Mouse (Mus musculus): ENCODE measurements around the gene Clip2. TPM values are rescaled to one million over a fixed set of nuclear protein-coding genes. Genes with fewer than 3 reads are reported as not detected.
"Not testable (repeated sequence)": the region's sequence is repeated elsewhere in the genome, so short reads cannot be mapped to it uniquely, and the experiment has no call there.

Clip2 gene
- polyA plus RNA-seq, 1 experiment from 2014 or later: 3.8 TPM

- Histone ChIP-seq H3K27me3 (replicated peaks; ENCODE audit: control insufficient read depth, insufficient read depth, low read length) (no peaks in the 10 kb centered on the region), H3K4me2 (ENCODE audit: low read depth, low read length) (no peak overlapping the region), H3K36me3 (ENCODE audit: control insufficient read depth, insufficient read depth, low read length) (no peaks in the 10 kb centered on the region), H3K4me3 (ENCODE audit: low read length) (no peak overlapping the region), H3K4me1 (ENCODE audit: control insufficient read depth, insufficient read depth, low read length) (no peaks in the 10 kb centered on the region), H3K9me3 (ENCODE audit: control insufficient read depth, low read length) (no peaks in the 10 kb centered on the region), H3K9ac (ENCODE audit: low read depth, low read length) (no peak overlapping the region), H3K27ac (ENCODE audit: low read length) (no peak overlapping the region)
- WGBS: 71% methylated on average over 11 of the region's 11 CpGs
- ATAC-seq: no peak
Measured at GRCm38 (mm10) chr5:134482331-134482730, 69.9 kb downstream of the Clip2 start.

GRCm38 (mm10) chr5:134478886-134479285 lies 73.3 kb downstream of the Clip2 start:
- ATAC-seq; H3K4me2 ChIP-seq (ENCODE audit: low read depth, low read length); H3K27me3 ChIP-seq (replicated peaks; ENCODE audit: control insufficient read depth, insufficient read depth, low read length); H3K9ac ChIP-seq (ENCODE audit: low read depth, low read length); H3K27ac ChIP-seq (ENCODE audit: low read length); H3K9me3 ChIP-seq (ENCODE audit: control insufficient read depth, low read length); H3K4me3 ChIP-seq (ENCODE audit: low read length); H3K36me3 ChIP-seq (ENCODE audit: control insufficient read depth, insufficient read depth, low read length); H3K4me1 ChIP-seq (ENCODE audit: control insufficient read depth, insufficient read depth, low read length): not testable (repeated sequence)

GRCm38 (mm10) chr5:134475686-134476085 lies 76.5 kb downstream of the Clip2 start:
- not testable (repeated sequence) for H3K9ac ChIP-seq (ENCODE audit: low read depth, low read length); H3K27me3 ChIP-seq (replicated peaks; ENCODE audit: control insufficient read depth, insufficient read depth, low read length); ATAC-seq; H3K4me1 ChIP-seq (ENCODE audit: control insufficient read depth, insufficient read depth, low read length); H3K4me3 ChIP-seq (ENCODE audit: low read length); H3K9me3 ChIP-seq (ENCODE audit: control insufficient read depth, low read length); H3K36me3 ChIP-seq (ENCODE audit: control insufficient read depth, insufficient read depth, low read length); H3K27ac ChIP-seq (ENCODE audit: low read length); H3K4me2 ChIP-seq (ENCODE audit: low read depth, low read length)
- WGBS: 90% methylated on average over 7 of the region's 7 CpGs

- Histone ChIP-seq H3K4me1 (ENCODE audit: control insufficient read depth, insufficient read depth, low read length) (no peaks in the 10 kb centered on the region), H3K27ac (ENCODE audit: low read length) (no peak overlapping the region), H3K9ac (ENCODE audit: low read depth, low read length) (no peak overlapping the region), H3K9me3 (ENCODE audit: control insufficient read depth, low read length) (no peaks in the 10 kb centered on the region), H3K36me3 (ENCODE audit: control insufficient read depth, insufficient read depth, low read length) (no peaks in the 10 kb centered on the region), H3K27me3 (replicated peaks; ENCODE audit: control insufficient read depth, insufficient read depth, low read length) (no peaks in the 10 kb centered on the region), H3K4me2 (ENCODE audit: low read depth, low read length) (no peak overlapping the region), H3K4me3 (ENCODE audit: low read length) (no peak overlapping the region)
- WGBS: 96% methylated on average over 6 of the region's 6 CpGs
- ATAC-seq: no peak
Measured at GRCm38 (mm10) chr5:134475006-134475605, 77.1 kb downstream of the Clip2 start.

- no peak overlapping the region for H3K4me2 ChIP-seq (ENCODE audit: low read depth, low read length)
Measured at GRCm38 (mm10) chr5:134473902-134474301, 78.3 kb downstream of the Clip2 start.

GRCm38 (mm10) chr5:134470538-134471169 lies 81.6 kb downstream of the Clip2 start:
- Histone ChIP-seq H3K9me3 (ENCODE audit: control insufficient read depth, low read length) (no peaks in the 10 kb centered on the region), H3K9ac (ENCODE audit: low read depth, low read length) (no peak overlapping the region), H3K4me3 (ENCODE audit: low read length) (no peak overlapping the region), H3K36me3 (ENCODE audit: control insufficient read depth, insufficient read depth, low read length) (no peaks in the 10 kb centered on the region), H3K4me2 (ENCODE audit: low read depth, low read length) (no peak overlapping the region), H3K27ac (ENCODE audit: low read length) (no peak overlapping the region), H3K4me1 (ENCODE audit: control insufficient read depth, insufficient read depth, low read length) (peaks cover 11% of the 10 kb centered on the region), H3K27me3 (replicated peaks; ENCODE audit: control insufficient read depth, insufficient read depth, low read length) (no peaks in the 10 kb centered on the region)
- 81% methylated on average over 8 of the region's 8 CpGs for WGBS
- ATAC-seq: no peak

More at GRCm38 (mm10) chr5:134473902-134474301, 78.3 kb downstream of the Clip2 start:
- no peaks in the 10 kb centered on the region for H3K27me3 ChIP-seq (replicated peaks; ENCODE audit: control insufficient read depth, insufficient read depth, low read length)
- no peak overlapping the region for H3K27ac ChIP-seq (ENCODE audit: low read length)
- no peaks in the 10 kb centered on the region for H3K36me3 ChIP-seq (ENCODE audit: control insufficient read depth, insufficient read depth, low read length)
- ATAC-seq: no peak
- H3K4me3 ChIP-seq (ENCODE audit: low read length): no peak overlapping the region
- no peak overlapping the region for H3K9ac ChIP-seq (ENCODE audit: low read depth, low read length)
- no peaks in the 10 kb centered on the region for H3K4me1 ChIP-seq (ENCODE audit: control insufficient read depth, insufficient read depth, low read length)
- no peaks in the 10 kb centered on the region for H3K9me3 ChIP-seq (ENCODE audit: control insufficient read depth, low read length)
- 92% methylated on average over 2 of the region's 2 CpGs for WGBS

- Histone ChIP-seq H3K4me2 (ENCODE audit: low read depth, low read length) (no peak overlapping the region), H3K9ac (ENCODE audit: low read depth, low read length) (no peak overlapping the region), H3K4me1 (ENCODE audit: control insufficient read depth, insufficient read depth, low read length) (peaks cover 11% of the 10 kb centered on the region), H3K9me3 (ENCODE audit: control insufficient read depth, low read length) (no peaks in the 10 kb centered on the region), H3K36me3 (ENCODE audit: control insufficient read depth, insufficient read depth, low read length) (no peaks in the 10 kb centered on the region), H3K4me3 (ENCODE audit: low read length) (no peak overlapping the region), H3K27ac (ENCODE audit: low read length) (no peak overlapping the region), H3K27me3 (replicated peaks; ENCODE audit: control insufficient read depth, insufficient read depth, low read length) (no peaks in the 10 kb centered on the region)
- no peak for ATAC-seq
- 84% methylated on average over 7 of the region's 7 CpGs for WGBS
Measured at GRCm38 (mm10) chr5:134469559-134470150, 82.6 kb downstream of the Clip2 start.

GRCm38 (mm10) chr5:134468158-134468765 lies 84.0 kb downstream of the Clip2 start:
- no peak overlapping the region for H3K27ac ChIP-seq (ENCODE audit: low read length)
- H3K36me3 ChIP-seq (ENCODE audit: control insufficient read depth, insufficient read depth, low read length): no peaks in the 10 kb centered on the region
- H3K9me3 ChIP-seq (ENCODE audit: control insufficient read depth, low read length): no peaks in the 10 kb centered on the region
- H3K4me2 ChIP-seq (ENCODE audit: low read depth, low read length): no peak overlapping the region
- ATAC-seq: no peak
- no peaks in the 10 kb centered on the region for H3K27me3 ChIP-seq (replicated peaks; ENCODE audit: control insufficient read depth, insufficient read depth, low read length)
- no peak overlapping the region for H3K4me3 ChIP-seq (ENCODE audit: low read length)
- WGBS: 67% methylated on average over 10 of the region's 10 CpGs
- peaks cover 11% of the 10 kb centered on the region for H3K4me1 ChIP-seq (ENCODE audit: control insufficient read depth, insufficient read depth, low read length)
- no peak overlapping the region for H3K9ac ChIP-seq (ENCODE audit: low read depth, low read length)

GRCm38 (mm10) chr5:134467030-134467549 lies 85.1 kb downstream of the Clip2 start:
- H3K36me3 ChIP-seq (ENCODE audit: control insufficient read depth, insufficient read depth, low read length): no peaks in the 10 kb centered on the region
- no peaks in the 10 kb centered on the region for H3K27me3 ChIP-seq (replicated peaks; ENCODE audit: control insufficient read depth, insufficient read depth, low read length)
- WGBS: 58% methylated on average over 8 of the region's 8 CpGs
- H3K4me1 ChIP-seq (ENCODE audit: control insufficient read depth, insufficient read depth, low read length): peaks cover 11% of the 10 kb centered on the region
- H3K9me3 ChIP-seq (ENCODE audit: control insufficient read depth, low read length): no peaks in the 10 kb centered on the region
- H3K9ac ChIP-seq (ENCODE audit: low read depth, low read length): no peak overlapping the region
- H3K4me3 ChIP-seq (ENCODE audit: low read length): no peak overlapping the region
- no peak overlapping the region for H3K4me2 ChIP-seq (ENCODE audit: low read depth, low read length)
- H3K27ac ChIP-seq (ENCODE audit: low read length): no peak overlapping the region
- peak; percentile 33 for ATAC-seq

All from intestine, embryonic 16.5 days (tissue).